In the genomic region with DNA sequence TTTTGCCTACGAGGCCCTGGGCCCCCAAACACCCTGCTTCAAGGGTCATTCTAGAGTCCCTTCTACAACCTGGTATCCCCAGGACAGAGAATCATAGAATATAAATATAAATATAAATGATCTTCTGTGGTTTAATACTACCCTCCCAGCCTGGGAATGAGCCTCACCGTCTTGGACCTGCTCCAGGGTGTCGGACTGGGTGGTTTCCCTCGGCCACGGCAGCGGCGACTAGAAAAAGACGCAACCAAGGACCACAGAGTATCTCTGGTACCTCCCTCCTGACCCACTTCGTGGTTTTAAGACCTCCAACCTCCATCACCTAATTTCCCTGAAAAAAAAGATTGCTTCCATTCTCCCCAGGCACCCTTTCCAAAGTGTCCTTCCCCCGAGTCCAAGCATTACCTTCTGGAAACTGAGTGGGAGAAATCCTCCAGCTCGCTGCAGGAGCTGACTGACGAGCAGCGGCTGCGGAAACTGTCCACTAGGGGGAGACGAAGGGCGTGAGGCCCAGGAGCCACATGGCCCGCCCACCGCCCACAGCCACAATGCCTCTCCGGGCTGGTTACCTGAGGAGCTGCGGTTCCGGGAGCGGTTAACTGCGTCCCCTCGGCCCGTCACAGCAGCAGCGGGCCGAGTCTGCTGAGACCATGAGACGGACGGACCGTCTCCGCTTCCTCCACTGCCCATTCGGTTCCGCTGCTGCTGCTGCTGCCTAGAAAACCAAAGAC, we compare ENCODE assay signal across 8 mouse cellular contexts. TPM values are rescaled to one million over a fixed set of nuclear protein-coding genes. Genes with fewer than 3 reads are reported as not detected.
DNase-seq lines count a peak whose midpoint lies in the region; ATAC-seq and TF ChIP-seq lines count a peak whose summit lies in the region.

No protein-coding gene starts in this region.

- peak overlapping the region; percentile 69 for H3K9ac ChIP-seq in forebrain, embryonic 13.5 days
- 0 out of 2 replicates have a peak overlapping the region, but pooled peaks have one; percentile 46 for H3K9ac ChIP-seq in liver, postnatal 0 days (replicated peaks)
- peak overlapping the region; percentile 63 for H3K9ac ChIP-seq in neural tube, embryonic 15.5 days (replicated peaks)

- peaks cover 18% of the 10 kb centered on the region for H3K27me3 ChIP-seq in E14TG2a.4 (ENCODE audit: insufficient read depth, low read length)
- peaks cover 19% of the 10 kb centered on the region for H3K27me3 ChIP-seq in forebrain, embryonic 13.5 days
- H3K27me3 ChIP-seq in liver, postnatal 0 days (ENCODE audit: insufficient read depth, low read length): peaks cover 14% of the 10 kb centered on the region
- no peaks in the 10 kb centered on the region for H3K27me3 ChIP-seq in neural tube, embryonic 15.5 days (replicated peaks)

- no peak for TF ChIP-seq EP300 in liver, postnatal 0 days (IDR thresholded peaks at IDR 0.05; ENCODE audit: low read depth)

- no peaks in the 10 kb centered on the region for H3K9me3 ChIP-seq in E14TG2a.4 (ENCODE audit: low read length)
- H3K9me3 ChIP-seq in forebrain, embryonic 13.5 days (replicated peaks): no peaks in the 10 kb centered on the region
- no peaks in the 10 kb centered on the region for H3K9me3 ChIP-seq in liver, postnatal 0 days (ENCODE audit: low read length)
- no peaks in the 10 kb centered on the region for H3K9me3 ChIP-seq in neural tube, embryonic 15.5 days (replicated peaks)

- WGBS in forebrain, embryonic 13.5 days: 19% methylated on average over 33 of the region's 33 CpGs
- WGBS in liver, postnatal 0 days (ENCODE audit: insufficient replicate concordance): 20% methylated on average over 33 of the region's 33 CpGs
- WGBS in neural tube, embryonic 15.5 days: 19% methylated on average over 33 of the region's 33 CpGs

- H3K27ac ChIP-seq in forebrain, embryonic 13.5 days: no peak overlapping the region; the same call in 1 of the 2 replicates
- H3K27ac ChIP-seq in liver, postnatal 0 days (ENCODE audit: low read depth): no peak overlapping the region
- peak overlapping the region; percentile 76 for H3K27ac ChIP-seq in neural tube, embryonic 15.5 days (replicated peaks)

- H3K4me1 ChIP-seq in E14TG2a.4 (replicated peaks; ENCODE audit: low read depth, low read length): peaks cover 30% of the 10 kb centered on the region
- peaks cover 26% of the 10 kb centered on the region for H3K4me1 ChIP-seq in forebrain, embryonic 13.5 days
- peaks cover 22% of the 10 kb centered on the region for H3K4me1 ChIP-seq in liver, postnatal 0 days (ENCODE audit: insufficient read depth)
- H3K4me1 ChIP-seq in neural tube, embryonic 15.5 days: peaks cover 31% of the 10 kb centered on the region

- intact Hi-C loops in heart, postnatal 10 days (cut with DNase I): no loop called here

- ATAC-seq in cerebellum, adult (ENCODE audit: insufficient number of reproducible peaks, low FRiP score, low TSS enrichment): peak; percentile 68; the same call in 1 of the 2 replicates
- ATAC-seq in forebrain, embryonic 13.5 days: peak; percentile 79
- peak; percentile 78 for ATAC-seq in liver, postnatal 0 days
- ATAC-seq in neural tube, embryonic 15.5 days (ENCODE audit: low FRiP score): peak; percentile 70

- H3K4me2 ChIP-seq in forebrain, embryonic 13.5 days: peak overlapping the region; percentile 79
- H3K4me2 ChIP-seq in liver, postnatal 0 days (ENCODE audit: low read depth, low read length): peak overlapping the region; percentile 79
- peak overlapping the region; percentile 89 for H3K4me2 ChIP-seq in neural tube, embryonic 15.5 days

- peak; percentile 87 to 91 for DNase-seq in heart, postnatal 10 days
- DNase-seq in layer of hippocampus, adult 11-12 months (ENCODE audit: low spot score): peak; percentile 88
- DNase-seq in liver, postnatal 0 days: peak; percentile 87
- peak; percentile 93 for DNase-seq in testis, postnatal 10 days (ENCODE audit: low spot score)

- peaks cover 39% of the 10 kb centered on the region for H3K36me3 ChIP-seq in E14TG2a.4 (ENCODE audit: insufficient read depth, low read length)
- 0 out of 2 replicates have a peak, but pooled peaks cover 2% of the 10 kb centered on the region for H3K36me3 ChIP-seq in forebrain, embryonic 13.5 days (ENCODE audit: poor library complexity, severe bottlenecking)
- H3K36me3 ChIP-seq in liver, postnatal 0 days (replicated peaks; ENCODE audit: insufficient read depth, low read length): 0 out of 2 replicates have a peak, but pooled peaks cover 4% of the 10 kb centered on the region
- no peaks in the 10 kb centered on the region for H3K36me3 ChIP-seq in neural tube, embryonic 15.5 days

- H3K4me3 ChIP-seq in E14TG2a.4 (replicated peaks; ENCODE audit: low read length): peak overlapping the region; percentile 76
- peak overlapping the region; percentile 48 for H3K4me3 ChIP-seq in forebrain, embryonic 13.5 days
- peak overlapping the region; percentile 38; the same call in 1 of the 2 replicates for H3K4me3 ChIP-seq in liver, postnatal 0 days (ENCODE audit: low read depth, low read length)
- H3K4me3 ChIP-seq in neural tube, embryonic 15.5 days (replicated peaks): peak overlapping the region; percentile 56

- TF ChIP-seq CTCF in E14TG2a.4 (conservative IDR thresholded peaks at IDR 0.05; ENCODE audit: low read length): peak; percentile 88
- peak; percentile 94 for TF ChIP-seq CTCF in liver, postnatal 0 days (IDR thresholded peaks at IDR 0.05; ENCODE audit: low read depth)

RNA-seq across cellular contexts. Expression of gene Ccdc61, which starts 18.2 kb away (rescaled TPM):
- 25.6 and 27.9 TPM in 2 replicates for polyA plus RNA-seq in forebrain, embryonic 13.5 days (2015; fragmentation: Nextera tagmentation; extraction: Ambion mirVana)
- total RNA-seq in heart, postnatal 10 days (2021): 10 to 100 TPM in 1 of 2 experiments, 1 to 10 TPM in 1; 9.5 to 11.5 TPM
- polyA plus RNA-seq in liver, postnatal 0 days (2015; fragmentation: Nextera tagmentation; extraction: Ambion mirVana): 5.6 and 7.5 TPM in 2 replicates
- 29.9 and 31.9 TPM in 2 replicates for polyA plus RNA-seq in neural tube, embryonic 15.5 days (2015; fragmentation: Nextera tagmentation; extraction: Ambion mirVana)

RNA-seq across cellular contexts. Expression of gene Pglyrp1, which starts 20.9 kb away (rescaled TPM):
- 7.4 and 8.2 TPM in 2 replicates for polyA plus RNA-seq in forebrain, embryonic 13.5 days (2015; fragmentation: Nextera tagmentation; extraction: Ambion mirVana)
- 1 to 10 TPM; 2.0 to 2.8 TPM for total RNA-seq in heart, postnatal 10 days (2021)
- 118 and 119 TPM in 2 replicates for polyA plus RNA-seq in liver, postnatal 0 days (2015; fragmentation: Nextera tagmentation; extraction: Ambion mirVana)
- 19.2 and 26.6 TPM in 2 replicates for polyA plus RNA-seq in neural tube, embryonic 15.5 days (2015; fragmentation: Nextera tagmentation; extraction: Ambion mirVana)

RNA-seq across cellular contexts. Expression of gene Nova2, which starts 33.7 kb away (rescaled TPM):
- polyA plus RNA-seq in forebrain, embryonic 13.5 days (2015; fragmentation: Nextera tagmentation; extraction: Ambion mirVana): 12.3 and 13.7 TPM in 2 replicates
- total RNA-seq in heart, postnatal 10 days (2021): 10 to 100 TPM in 1 of 2 experiments, 1 to 10 TPM in 1; 9.9 to 10.1 TPM
- 0.08 and 0.12 TPM in 2 replicates for polyA plus RNA-seq in liver, postnatal 0 days (2015; fragmentation: Nextera tagmentation; extraction: Ambion mirVana)
- 9.4 and 10.6 TPM in 2 replicates for polyA plus RNA-seq in neural tube, embryonic 15.5 days (2015; fragmentation: Nextera tagmentation; extraction: Ambion mirVana)

RNA-seq across cellular contexts. Expression of gene Mill2, which starts 52.3 kb away (rescaled TPM):
- 0.11 and 0.34 TPM in 2 replicates for polyA plus RNA-seq in forebrain, embryonic 13.5 days (2015; fragmentation: Nextera tagmentation; extraction: Ambion mirVana)
- total RNA-seq in heart, postnatal 10 days (2021): 1 to 10 TPM; 5.1 to 5.5 TPM
- polyA plus RNA-seq in liver, postnatal 0 days (2015; fragmentation: Nextera tagmentation; extraction: Ambion mirVana): 0.17 and 0.36 TPM in 2 replicates
- polyA plus RNA-seq in neural tube, embryonic 15.5 days (2015; fragmentation: Nextera tagmentation; extraction: Ambion mirVana): 0.51 and 0.70 TPM in 2 replicates
